Mouse (Mus musculus): Measurements from ENCODE around the gene Crlf1. TPM values are rescaled to one million over a fixed set of nuclear protein-coding genes. Genes with fewer than 3 reads are reported as not detected.

Gene Crlf1
- polyA plus RNA-seq, 1 experiment = 6.1 TPM

GRCm38 (mm10) chr8:70503062-70503750 lies 10.2 kb downstream of the Crlf1 start:
- Histone ChIP-seq H3K4me1 (ENCODE audit: control insufficient read depth, insufficient read depth, low read length) (no peaks in the 10 kb centered on the region), H3K4me3 (ENCODE audit: low read depth, low read length) (peak overlapping the region; percentile 22; the same call in 1 of the 2 replicates), H3K27ac (ENCODE audit: insufficient read depth, low read length) (no peak overlapping the region), H3K27me3 (ENCODE audit: control insufficient read depth, insufficient read depth, low read length, poor library complexity, severe bottlenecking) (no peaks in the 10 kb centered on the region), H3K9ac (ENCODE audit: low read depth, poor library complexity, severe bottlenecking) (0 out of 2 replicates have a peak overlapping the region, but pooled peaks have one; percentile 6), H3K36me3 (ENCODE audit: control insufficient read depth, insufficient read depth, low read length, poor library complexity, severe bottlenecking) (peaks cover 13% of the 10 kb centered on the region), H3K9me3 (replicated peaks; ENCODE audit: control insufficient read depth, insufficient read depth, low read length, poor library complexity, severe bottlenecking) (no peaks in the 10 kb centered on the region)
- TF ChIP-seq POLR2A (IDR thresholded peaks at IDR 0.05; ENCODE audit: insufficient read depth, low read length) (no peak), CTCF (IDR thresholded peaks at IDR 0.05; ENCODE audit: low read depth, low read length) (peak; percentile 73)

- no peak overlapping the region for H3K27ac ChIP-seq (ENCODE audit: insufficient read depth, low read length)
- no peak overlapping the region for H3K9ac ChIP-seq (ENCODE audit: low read depth, poor library complexity, severe bottlenecking)
- H3K27me3 ChIP-seq (ENCODE audit: control insufficient read depth, insufficient read depth, low read length, poor library complexity, severe bottlenecking) = no peaks in the 10 kb centered on the region
- no peaks in the 10 kb centered on the region for H3K9me3 ChIP-seq (replicated peaks; ENCODE audit: control insufficient read depth, insufficient read depth, low read length, poor library complexity, severe bottlenecking)
- H3K4me1 ChIP-seq (ENCODE audit: control insufficient read depth, insufficient read depth, low read length) = no peaks in the 10 kb centered on the region
- no peak for TF ChIP-seq CTCF (IDR thresholded peaks at IDR 0.05; ENCODE audit: low read depth, low read length)
- TF ChIP-seq EP300 (IDR thresholded peaks at IDR 0.05; ENCODE audit: insufficient read depth, low read depth, low read length) = no peak
- no peak for TF ChIP-seq POLR2A (IDR thresholded peaks at IDR 0.05; ENCODE audit: insufficient read depth, low read length)
- peaks cover 23% of the 10 kb centered on the region for H3K36me3 ChIP-seq (ENCODE audit: control insufficient read depth, insufficient read depth, low read length, poor library complexity, severe bottlenecking)
- no peak overlapping the region for H3K4me3 ChIP-seq (ENCODE audit: low read depth, low read length)
Observed at GRCm38 (mm10) chr8:70504291-70504716, 11.3 kb downstream of the Crlf1 start.

- Histone ChIP-seq H3K9ac (ENCODE audit: low read depth, poor library complexity, severe bottlenecking) (no peak overlapping the region), H3K27me3 (ENCODE audit: control insufficient read depth, insufficient read depth, low read length, poor library complexity, severe bottlenecking) (no peaks in the 10 kb centered on the region), H3K36me3 (ENCODE audit: control insufficient read depth, insufficient read depth, low read length, poor library complexity, severe bottlenecking) (peaks cover 24% of the 10 kb centered on the region), H3K4me3 (ENCODE audit: low read depth, low read length) (no peak overlapping the region), H3K9me3 (replicated peaks; ENCODE audit: control insufficient read depth, insufficient read depth, low read length, poor library complexity, severe bottlenecking) (no peaks in the 10 kb centered on the region), H3K27ac (ENCODE audit: insufficient read depth, low read length) (no peak overlapping the region), H3K4me1 (ENCODE audit: control insufficient read depth, insufficient read depth, low read length) (no peaks in the 10 kb centered on the region)
- TF ChIP-seq CTCF (IDR thresholded peaks at IDR 0.05; ENCODE audit: low read depth, low read length) = peak; percentile 77
- no peak for TF ChIP-seq POLR2A (IDR thresholded peaks at IDR 0.05; ENCODE audit: insufficient read depth, low read length)
Observed at GRCm38 (mm10) chr8:70504851-70505250, 11.9 kb downstream of the Crlf1 start.

GRCm38 (mm10) chr8:70505698-70506327 lies 12.9 kb downstream of the Crlf1 start:
- peak overlapping the region; percentile 59 for H3K4me3 ChIP-seq (ENCODE audit: low read depth, low read length)
- peak overlapping the region; percentile 21; the same call in 1 of the 2 replicates for H3K27ac ChIP-seq (ENCODE audit: insufficient read depth, low read length)
- no peaks in the 10 kb centered on the region for H3K27me3 ChIP-seq (ENCODE audit: control insufficient read depth, insufficient read depth, low read length, poor library complexity, severe bottlenecking)
- TF ChIP-seq POLR2A (IDR thresholded peaks at IDR 0.05; ENCODE audit: insufficient read depth, low read length) = no peak
- TF ChIP-seq EP300 (IDR thresholded peaks at IDR 0.05; ENCODE audit: insufficient read depth, low read depth, low read length) = no peak
- TF ChIP-seq CTCF (IDR thresholded peaks at IDR 0.05; ENCODE audit: low read depth, low read length) = no peak
- no peaks in the 10 kb centered on the region for H3K9me3 ChIP-seq (replicated peaks; ENCODE audit: control insufficient read depth, insufficient read depth, low read length, poor library complexity, severe bottlenecking)
- H3K9ac ChIP-seq (ENCODE audit: low read depth, poor library complexity, severe bottlenecking) = peak overlapping the region; percentile 87
- H3K4me1 ChIP-seq (ENCODE audit: control insufficient read depth, insufficient read depth, low read length) = no peaks in the 10 kb centered on the region
- H3K36me3 ChIP-seq (ENCODE audit: control insufficient read depth, insufficient read depth, low read length, poor library complexity, severe bottlenecking) = peaks cover 24% of the 10 kb centered on the region

GRCm38 (mm10) chr8:70506328-70507026 lies 13.5 kb downstream of the Crlf1 start, which contains the start of gene Rex1bd:
TSS of gene Rex1bd (minus strand) at chr8:70506752.
- Histone ChIP-seq H3K9me3 (replicated peaks; ENCODE audit: control insufficient read depth, insufficient read depth, low read length, poor library complexity, severe bottlenecking) (no peaks in the 10 kb centered on the region), H3K9ac (ENCODE audit: low read depth, poor library complexity, severe bottlenecking) (peak within 1 kb of the TSS; percentile 87), H3K36me3 (ENCODE audit: control insufficient read depth, insufficient read depth, low read length, poor library complexity, severe bottlenecking) (peaks cover 24% of the 10 kb centered on the region), H3K27me3 (ENCODE audit: control insufficient read depth, insufficient read depth, low read length, poor library complexity, severe bottlenecking) (no peaks in the 10 kb centered on the region), H3K4me1 (ENCODE audit: control insufficient read depth, insufficient read depth, low read length) (no peaks in the 10 kb centered on the region), H3K27ac (ENCODE audit: insufficient read depth, low read length) (peak within 1 kb of the TSS; percentile 62), H3K4me3 (ENCODE audit: low read depth, low read length) (peak within 1 kb of the TSS; percentile 59)
- TF ChIP-seq CTCF (IDR thresholded peaks at IDR 0.05; ENCODE audit: low read depth, low read length) = peak; percentile 66
- TF ChIP-seq EP300 (IDR thresholded peaks at IDR 0.05; ENCODE audit: insufficient read depth, low read depth, low read length) = no peak
- TF ChIP-seq POLR2A (IDR thresholded peaks at IDR 0.05; ENCODE audit: insufficient read depth, low read length) = peak; percentile 13

Measured in ES-Bruce4 (cell line).